Mouse (Mus musculus) hindbrain, embryonic 14.5 days (tissue): Measurements from ENCODE around the gene Hist1h2bb. TPM values are rescaled to one million over a fixed set of nuclear protein-coding genes. Genes with fewer than 3 reads are reported as not detected.
"Not testable (repeated sequence)": the region's sequence is repeated elsewhere in the genome, so short reads cannot be mapped to it uniquely, and the experiment has no call there.

ENCODE experiments used
- ATAC-seq: fragments of 200-750 bp; cut with Nextera tagmentation; 2 replicates; pipeline ENCODE4 v1.8.0; 2017; ENCODE audit warnings: moderate number of reproducible peaks, mild to moderate bottlenecking, moderate TSS enrichment, moderate library complexity; ENCODE audit not compliant: low FRiP score
- DNase-seq: peaks from one replicate; pipeline ENCODE4 v3.0.0-alpha.2; 2015; ENCODE audit warnings: low spot score
- H3K27ac ChIP-seq: fragments of 300-500 bp; sonication (generic); 2 replicates; pipeline ENCODE4 v1.5.1; 2014; ENCODE audit warnings: mild to moderate bottlenecking, moderate library complexity
- H3K27me3 ChIP-seq: fragments of 300-500 bp; sonication (generic); 2 replicates; pipeline ENCODE4 v1.6.1; 2014; ENCODE audit warnings: mild to moderate bottlenecking, low read length, mixed read lengths; ENCODE audit not compliant: control insufficient read depth, insufficient read depth
- H3K36me3 ChIP-seq: fragments of 300-500 bp; sonication (generic); replicated peaks from 2 replicates; pipeline ENCODE4 v1.6.1; 2014; ENCODE audit not compliant: control insufficient read depth, insufficient read depth
- H3K4me1 ChIP-seq: fragments of 300-500 bp; sonication (generic); replicated peaks from 2 replicates; pipeline ENCODE4 v1.6.1; 2014; ENCODE audit warnings: antibody characterized with exemption, low read length, mixed read lengths; ENCODE audit not compliant: control insufficient read depth, insufficient read depth
- H3K4me2 ChIP-seq: fragments of 300-500 bp; sonication (generic); replicated peaks from 2 replicates; pipeline ENCODE4 v1.6.1; 2014; ENCODE audit warnings: mild to moderate bottlenecking, moderate library complexity
- H3K4me3 ChIP-seq: fragments of 300-500 bp; sonication (generic); replicated peaks from 2 replicates; pipeline ENCODE4 v1.5.1; 2014; ENCODE audit warnings: mild to moderate bottlenecking, low read length
- H3K9ac ChIP-seq: fragments of 300-500 bp; sonication (generic); 2 replicates; pipeline ENCODE4 v1.6.1; 2014
- H3K9me3 ChIP-seq: fragments of 300-500 bp; sonication (generic); 2 replicates; pipeline ENCODE4 v1.6.1; 2016; ENCODE audit warnings: low read length; ENCODE audit not compliant: control insufficient read depth
- WGBS: fragments of 180-500 bp; shearing (Covaris S2); extraction: QIAGEN DNeasy Blood & Tissue Kit; methylation state at CpG from one replicate; pipeline ENCODE4 v1.1.7; 2014; 5-methylcytosine and 5-hydroxymethylcytosine counted together
- polyA plus RNA-seq: library from polyadenylated mRNA; unstranded; fragments of >200 nt; fragmentation: Nextera tagmentation; extraction: Ambion mirVana; gene quantifications from 2 replicates; pipeline ENCODE4 v1.2.1, GENCODE M21; 2014

Gene Hist1h2bb
- polyA plus RNA-seq, 1 experiment from 2014 or later, result 0.64 TPM

DNA sequence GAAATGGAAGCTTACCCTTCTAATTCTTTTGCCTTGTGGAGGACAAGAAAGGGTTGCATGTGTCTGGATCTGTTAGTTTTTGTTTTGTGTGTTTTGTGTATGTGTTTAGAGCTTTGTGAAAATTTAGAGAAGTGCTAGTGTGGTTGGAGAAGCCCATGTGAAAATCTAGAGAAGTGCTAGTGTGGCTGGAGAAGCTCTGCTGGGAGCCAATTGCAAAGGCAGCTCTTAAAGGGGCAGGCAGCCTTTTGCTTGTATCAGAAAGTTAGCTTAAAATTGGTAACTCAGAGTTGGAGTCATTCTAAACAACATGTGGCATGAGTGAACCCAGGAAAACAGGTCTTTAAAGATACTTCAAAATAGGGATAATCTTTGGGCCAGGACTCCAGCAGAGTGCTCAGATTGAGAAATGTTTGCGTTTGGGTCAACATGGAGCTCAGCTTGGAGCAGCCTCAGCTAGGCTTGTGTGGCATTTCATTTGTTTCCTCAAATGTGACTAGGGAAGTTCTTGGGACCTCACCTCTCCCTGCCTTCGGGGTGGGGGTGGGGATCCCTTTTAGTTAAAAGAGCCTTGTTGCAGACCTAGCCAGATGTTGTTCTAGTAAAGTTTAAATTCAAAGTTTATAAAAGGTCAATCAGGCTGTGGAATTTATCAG is 28.8 kb upstream of the Hist1h2bb start:
- 18% methylated on average over 2 of the region's 2 CpGs for WGBS
- H3K27ac ChIP-seq, ATAC-seq, H3K4me2 ChIP-seq, H3K27me3 ChIP-seq, H3K4me3 ChIP-seq, H3K36me3 ChIP-seq, H3K9me3 ChIP-seq, H3K9ac ChIP-seq, H3K4me1 ChIP-seq, DNase-seq: not testable (repeated sequence)

DNA sequence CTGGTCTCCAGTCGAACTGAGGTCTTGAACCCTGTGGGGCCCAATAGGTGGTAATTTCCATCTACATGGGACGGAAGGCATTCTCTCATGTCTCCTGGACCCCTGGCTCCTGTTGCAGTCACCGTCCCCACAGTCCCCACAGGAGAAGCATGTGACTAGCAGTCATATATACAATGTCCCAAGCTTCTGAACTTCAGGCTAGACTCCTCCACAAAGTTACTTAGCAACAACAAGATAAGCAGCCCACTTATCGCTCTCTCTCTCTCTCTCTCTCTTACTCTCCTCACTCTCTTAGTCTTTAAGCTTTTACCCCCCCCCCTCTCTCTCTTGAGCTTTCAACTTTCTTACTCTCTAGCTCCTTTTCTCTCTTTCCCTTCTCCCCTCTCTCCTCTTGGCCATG is 22.3 kb upstream of the Hist1h2bb start:
- Histone ChIP-seq H3K9ac (no peak overlapping the region), H3K4me1 (no peaks in the 10 kb centered on the region), H3K36me3 (no peaks in the 10 kb centered on the region), H3K4me3 (no peak overlapping the region), H3K27ac (no peak overlapping the region), H3K9me3 (no peaks in the 10 kb centered on the region), H3K4me2 (no peak overlapping the region), H3K27me3 (no peaks in the 10 kb centered on the region)
- DNase-seq (no peak), ATAC-seq (no peak)
- 77% methylated on average over 4 of the region's 4 CpGs for WGBS

DNA sequence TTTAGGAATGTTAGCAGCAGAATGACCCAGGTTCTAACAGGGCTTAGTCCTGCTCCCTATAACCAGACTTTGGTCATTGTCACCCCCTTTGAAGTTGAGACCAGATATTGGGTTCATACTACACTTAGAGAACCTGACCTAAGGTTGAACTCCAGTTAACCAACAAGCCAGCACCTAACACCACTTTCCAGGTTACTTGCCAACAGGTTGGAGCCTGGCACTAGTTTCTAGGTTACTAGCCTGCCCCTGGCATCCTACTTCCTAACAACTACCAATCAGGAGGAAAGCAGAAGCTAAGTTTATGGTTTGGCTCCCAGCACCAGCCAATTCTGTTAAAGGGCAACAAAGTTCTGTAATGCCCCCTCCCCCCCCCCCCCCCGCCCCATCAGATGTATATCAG is 21.3 kb upstream of the Hist1h2bb start:
- DNase-seq (no peak), ATAC-seq (no peak)
- WGBS, result 50% methylated on average over 1 of the region's 1 CpGs

DNA sequence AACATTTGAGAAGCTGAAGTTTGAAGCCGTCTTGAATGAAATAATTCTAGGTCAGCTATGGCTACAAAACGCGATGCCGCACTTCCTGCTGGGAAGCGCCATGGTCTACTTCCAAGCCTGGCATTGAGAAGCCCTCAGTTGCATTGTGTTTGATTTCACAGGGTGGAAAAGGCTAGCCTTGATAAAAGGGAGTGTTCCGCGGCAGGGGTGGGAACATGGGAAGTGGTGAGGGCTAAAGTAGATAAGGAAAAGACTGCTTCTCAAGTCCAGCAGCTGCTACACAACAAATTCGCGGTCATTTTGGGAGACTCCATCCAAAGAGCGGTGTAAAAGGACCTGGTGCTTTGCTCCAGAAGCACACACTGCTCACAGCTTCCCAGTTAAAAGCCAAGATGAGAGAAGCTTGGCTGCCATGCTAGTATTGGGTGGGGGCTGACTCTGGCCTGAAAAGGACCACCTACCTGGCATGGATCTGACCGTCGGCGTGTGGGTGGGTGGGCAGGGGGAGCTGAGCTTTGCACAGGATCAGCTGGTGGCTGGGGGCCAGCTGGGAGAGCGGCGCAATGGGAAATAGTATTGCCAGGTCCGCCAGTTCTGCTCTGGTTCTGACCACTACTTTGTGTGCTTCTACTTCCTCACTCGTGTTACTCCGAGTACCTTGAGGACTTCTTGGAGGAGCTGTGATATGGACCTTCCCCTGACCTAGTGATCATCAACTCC is 17.9 kb upstream of the Hist1h2bb start:
- Histone ChIP-seq H3K4me3 (no peak overlapping the region), H3K36me3 (no peaks in the 10 kb centered on the region), H3K4me1 (no peaks in the 10 kb centered on the region), H3K4me2 (no peak overlapping the region), H3K27ac (no peak overlapping the region), H3K27me3 (no peaks in the 10 kb centered on the region), H3K9me3 (no peaks in the 10 kb centered on the region), H3K9ac (no peak overlapping the region)
- WGBS, result 84% methylated on average over 18 of the region's 18 CpGs
- no peak for ATAC-seq
- no peak for DNase-seq

More for the DNA sequence above, 21.3 kb upstream of the Hist1h2bb start:
- H3K4me3 ChIP-seq, result no peak overlapping the region
- no peaks in the 10 kb centered on the region for H3K36me3 ChIP-seq
- H3K9me3 ChIP-seq, result no peaks in the 10 kb centered on the region
- H3K9ac ChIP-seq, result no peak overlapping the region
- H3K27ac ChIP-seq, result no peak overlapping the region
- no peak overlapping the region for H3K4me2 ChIP-seq
- no peaks in the 10 kb centered on the region for H3K4me1 ChIP-seq
- H3K27me3 ChIP-seq, result no peaks in the 10 kb centered on the region

DNA sequence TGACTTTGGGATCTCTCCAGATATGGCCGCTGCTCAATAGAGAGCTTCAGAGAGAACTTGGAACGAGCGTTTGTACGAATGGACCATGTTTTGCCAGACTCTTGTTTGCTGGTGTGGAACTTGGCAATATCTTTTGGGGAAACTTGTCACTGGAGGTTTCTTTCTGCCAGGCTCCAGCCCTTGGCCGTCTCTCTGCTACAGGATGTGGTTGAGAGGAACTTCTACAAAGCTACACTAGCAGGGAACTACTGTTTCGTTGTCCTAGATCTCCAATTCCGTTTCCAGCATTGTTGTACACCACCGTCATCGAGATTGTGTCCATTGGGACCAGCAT is 17.4 kb upstream of the Hist1h2bb start:
- H3K27me3 ChIP-seq, result no peaks in the 10 kb centered on the region
- 90% methylated on average over 9 of the region's 9 CpGs for WGBS
- no peak for ATAC-seq
- H3K9me3 ChIP-seq, result no peaks in the 10 kb centered on the region
- DNase-seq, result no peak
- no peaks in the 10 kb centered on the region for H3K4me1 ChIP-seq
- H3K9ac ChIP-seq, result no peak overlapping the region
- no peak overlapping the region for H3K4me3 ChIP-seq
- no peak overlapping the region for H3K27ac ChIP-seq
- no peak overlapping the region for H3K4me2 ChIP-seq
- H3K36me3 ChIP-seq, result no peaks in the 10 kb centered on the region

DNA sequence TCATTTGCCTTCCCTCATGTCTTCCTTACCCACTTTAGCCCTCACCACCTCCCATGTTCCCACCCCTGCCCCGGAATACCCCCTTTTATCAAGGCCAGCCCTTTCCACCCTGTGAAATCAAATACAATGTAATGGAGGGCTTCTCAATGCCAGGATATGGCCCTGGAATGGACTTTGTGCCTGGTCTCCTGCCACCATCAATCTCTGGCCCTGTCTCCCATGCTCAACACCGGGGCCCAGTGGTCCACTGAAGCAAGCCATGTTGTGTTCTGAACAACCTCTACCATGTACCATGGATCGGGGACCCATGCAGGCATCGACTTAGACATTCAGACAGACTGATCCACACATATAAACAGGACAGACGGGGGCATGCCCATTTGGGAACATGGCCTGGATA is 16.8 kb upstream of the Hist1h2bb start:
- ATAC-seq (no peak), DNase-seq (no peak)
- Histone ChIP-seq H3K4me1 (no peaks in the 10 kb centered on the region), H3K4me2 (no peak overlapping the region), H3K27me3 (no peaks in the 10 kb centered on the region), H3K4me3 (no peak overlapping the region), H3K9ac (no peak overlapping the region), H3K27ac (no peak overlapping the region), H3K9me3 (no peaks in the 10 kb centered on the region), H3K36me3 (no peaks in the 10 kb centered on the region)
- WGBS, result 91% methylated on average over 5 of the region's 5 CpGs

DNA sequence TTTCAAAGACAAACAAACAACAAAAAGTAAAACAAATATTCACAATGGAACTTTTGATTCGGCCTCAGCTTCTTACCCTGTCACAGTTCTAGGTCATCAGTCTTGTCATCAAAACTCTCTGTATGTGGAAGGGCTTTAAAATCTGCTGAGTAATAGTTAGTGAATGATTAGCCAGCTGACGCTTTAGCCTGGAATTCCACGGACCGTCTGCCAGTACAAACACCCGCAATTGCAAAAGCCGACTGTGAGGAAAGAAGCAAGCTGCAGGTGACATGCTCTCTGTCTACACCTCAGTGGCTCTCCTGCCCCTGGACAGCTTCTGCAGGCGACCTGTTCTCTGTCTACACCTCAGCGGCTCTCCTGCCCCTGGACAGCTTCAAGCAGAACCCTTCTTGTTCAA is 16.1 kb upstream of the Hist1h2bb start:
- Histone ChIP-seq H3K4me1 (no peaks in the 10 kb centered on the region), H3K4me2 (no peak overlapping the region), H3K9me3 (no peaks in the 10 kb centered on the region), H3K36me3 (no peaks in the 10 kb centered on the region), H3K27ac (no peak overlapping the region), H3K9ac (no peak overlapping the region), H3K27me3 (no peaks in the 10 kb centered on the region), H3K4me3 (no peak overlapping the region)
- ATAC-seq, result no peak
- 37% methylated on average over 8 of the region's 8 CpGs for WGBS
- DNase-seq, result no peak

DNA sequence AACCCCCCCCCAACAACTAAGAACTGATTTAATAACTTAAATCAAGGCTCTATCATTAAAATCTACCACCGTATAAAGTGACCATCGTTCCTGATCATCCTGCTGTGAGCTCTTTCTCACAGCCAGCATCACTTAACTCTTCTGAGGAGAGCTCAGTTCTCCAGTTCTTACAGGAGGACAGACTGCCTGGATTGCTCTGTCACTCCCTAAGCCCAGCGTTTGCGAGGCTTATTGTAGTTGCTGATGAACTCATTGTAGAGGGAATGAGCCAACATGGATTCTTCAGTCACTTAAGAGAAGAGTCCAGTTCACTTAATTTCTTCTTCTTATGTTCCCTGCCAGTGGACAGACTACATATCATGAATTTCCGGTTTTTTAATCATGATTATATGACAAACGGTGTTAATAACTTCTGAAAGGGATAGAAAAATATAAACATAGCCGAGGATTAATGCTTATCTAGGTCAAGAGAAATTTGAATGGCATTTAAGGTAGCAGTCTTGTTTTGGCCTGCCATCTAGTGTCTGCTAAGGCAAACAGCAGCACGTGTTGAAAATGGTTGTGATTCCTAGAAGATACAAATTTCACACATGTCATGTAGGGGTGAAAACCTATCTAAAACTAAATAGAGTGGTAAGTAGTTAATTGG is 14.3 kb upstream of the Hist1h2bb start:
- no peak overlapping the region for H3K9ac ChIP-seq
- no peaks in the 10 kb centered on the region for H3K9me3 ChIP-seq
- H3K36me3 ChIP-seq, result no peaks in the 10 kb centered on the region
- H3K4me3 ChIP-seq, result no peak overlapping the region
- no peaks in the 10 kb centered on the region for H3K4me1 ChIP-seq
- peak; percentile 76 for DNase-seq
- no peak; the same call in 1 of the 2 replicates for ATAC-seq
- no peaks in the 10 kb centered on the region for H3K27me3 ChIP-seq
- WGBS, result 23% methylated on average over 8 of the region's 8 CpGs
- no peak overlapping the region for H3K4me2 ChIP-seq
- H3K27ac ChIP-seq, result no peak overlapping the region

DNA sequence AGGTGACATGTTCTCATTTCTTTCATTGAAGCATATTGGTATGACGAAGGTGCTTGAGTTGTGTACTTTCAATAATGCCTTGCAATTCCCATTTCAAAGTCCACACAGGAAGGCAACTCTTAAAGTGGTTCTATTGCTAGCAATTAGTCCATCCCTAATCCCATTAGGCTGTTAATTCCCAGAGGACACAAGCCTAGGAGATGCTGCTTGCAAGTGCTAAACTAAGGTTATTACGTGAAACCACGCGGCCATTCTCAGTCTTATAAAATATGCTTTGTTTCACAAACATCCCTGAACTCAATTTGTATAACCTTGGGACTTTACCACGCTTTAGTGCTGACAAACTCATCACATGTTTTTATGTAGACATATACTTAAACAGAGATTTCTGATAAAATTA is 9.4 kb upstream of the Hist1h2bb start:
- ATAC-seq (no peak), DNase-seq (no peak)
- no peaks in the 10 kb centered on the region for H3K9me3 ChIP-seq
- no peaks in the 10 kb centered on the region for H3K27me3 ChIP-seq
- no peak overlapping the region for H3K4me3 ChIP-seq
- no peak overlapping the region for H3K27ac ChIP-seq
- no peaks in the 10 kb centered on the region for H3K36me3 ChIP-seq
- H3K9ac ChIP-seq, result no peak overlapping the region
- no peak overlapping the region for H3K4me2 ChIP-seq
- peaks cover 12% of the 10 kb centered on the region; the same call in 1 of the 2 replicates for H3K4me1 ChIP-seq
- WGBS, result 92% methylated on average over 5 of the region's 5 CpGs
